Mouse (Mus musculus) neural tube, embryonic 11.5 days (tissue): ENCODE measurements around the gene 1700003F12Rik. TPM values are rescaled to one million over a fixed set of nuclear protein-coding genes. Genes with fewer than 3 reads are reported as not detected.

ENCODE experiments used
- ATAC-seq: fragments of 200-750 bp; cut with Nextera tagmentation; 2 replicates; pipeline ENCODE4 v1.8.0; 2017; ENCODE audit warnings: moderate number of reproducible peaks, mild to moderate bottlenecking, moderate TSS enrichment, moderate library complexity; ENCODE audit not compliant: insufficient read depth, low FRiP score, low TSS enrichment
- DNase-seq: peaks from one replicate; pipeline ENCODE4 v3.0.0-alpha.2; 2015; ENCODE audit warnings: low spot score
- H3K27ac ChIP-seq: fragments of 300-500 bp; sonication (generic); 2 replicates; pipeline ENCODE4 v1.5.1; 2014; ENCODE audit warnings: low read depth, mild to moderate bottlenecking, low read length
- H3K27me3 ChIP-seq: fragments of 300-500 bp; sonication (generic); 2 replicates; pipeline ENCODE4 v1.6.1; 2014; ENCODE audit warnings: mild to moderate bottlenecking, low read length, mixed read lengths; ENCODE audit not compliant: control insufficient read depth, insufficient read depth
- H3K36me3 ChIP-seq: fragments of 300-500 bp; sonication (generic); 2 replicates; pipeline ENCODE4 v1.6.1; 2014; ENCODE audit warnings: mild to moderate bottlenecking, low read length, moderate library complexity, mixed read lengths; ENCODE audit not compliant: control insufficient read depth, insufficient read depth
- H3K4me1 ChIP-seq: fragments of 300-500 bp; sonication (generic); 2 replicates; pipeline ENCODE4 v1.6.1; 2014; ENCODE audit warnings: low read length, mixed read lengths; ENCODE audit not compliant: control insufficient read depth, insufficient read depth
- H3K4me2 ChIP-seq: fragments of 300-500 bp; sonication (generic); 2 replicates; pipeline ENCODE4 v1.6.1; 2014; ENCODE audit warnings: low read depth, mild to moderate bottlenecking, moderate library complexity
- H3K4me3 ChIP-seq: fragments of 300-500 bp; sonication (generic); 2 replicates; pipeline ENCODE4 v1.5.1; 2014; ENCODE audit warnings: low read depth, low read length
- H3K9ac ChIP-seq: fragments of 300-500 bp; sonication (generic); 2 replicates; pipeline ENCODE4 v1.6.1; 2014; ENCODE audit warnings: mild to moderate bottlenecking, low read length
- H3K9me3 ChIP-seq: fragments of 300-500 bp; sonication (generic); 2 replicates; pipeline ENCODE4 v1.6.1; 2016; ENCODE audit warnings: low read length; ENCODE audit not compliant: control insufficient read depth
- WGBS: fragments of 180-500 bp; shearing (Covaris S2); extraction: QIAGEN DNeasy Blood & Tissue Kit; methylation state at CpG from one replicate; pipeline ENCODE4 v1.1.7; 2014; 5-methylcytosine and 5-hydroxymethylcytosine counted together
- polyA plus RNA-seq: library from polyadenylated mRNA; unstranded; fragments of >200 nt; fragmentation: Nextera tagmentation; extraction: Ambion mirVana; gene quantifications from 2 replicates; pipeline ENCODE4 v1.2.1, GENCODE M21; 2014

Gene 1700003F12Rik
- polyA plus RNA-seq, 1 experiment from 2014 or later, result 1.5 TPM

DNA sequence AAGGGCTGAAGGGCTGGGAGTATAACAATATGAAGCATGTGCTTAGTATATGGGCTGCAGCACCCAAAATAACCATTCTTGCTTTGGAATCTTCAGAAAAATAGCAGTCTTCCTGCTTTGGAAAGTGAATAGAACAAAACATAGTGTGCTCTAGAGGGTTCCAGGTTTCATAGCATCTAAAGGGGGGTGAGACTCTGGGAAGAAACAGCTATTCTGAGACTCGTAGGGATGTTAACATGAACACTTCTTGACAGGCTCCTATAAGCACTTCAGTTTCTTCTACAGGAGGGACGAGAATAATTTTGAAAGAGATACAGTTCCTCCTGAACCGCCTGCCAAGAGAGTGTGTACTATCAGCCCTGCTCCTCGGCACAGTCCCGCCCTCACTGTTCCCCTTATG is 29.5 kb upstream of the 1700003F12Rik start:
- H3K4me2 ChIP-seq, result no peak overlapping the region
- no peak overlapping the region for H3K27ac ChIP-seq
- no peaks in the 10 kb centered on the region for H3K4me1 ChIP-seq
- 0 out of 2 replicates have a peak, but pooled peaks cover 2% of the 10 kb centered on the region for H3K36me3 ChIP-seq
- no peak overlapping the region for H3K4me3 ChIP-seq
- H3K9me3 ChIP-seq, result no peaks in the 10 kb centered on the region
- ATAC-seq (no peak), DNase-seq (no peak)
- H3K9ac ChIP-seq, result no peak overlapping the region
- no peaks in the 10 kb centered on the region for H3K27me3 ChIP-seq
- 93% methylated on average over 5 of the region's 5 CpGs for WGBS

DNA sequence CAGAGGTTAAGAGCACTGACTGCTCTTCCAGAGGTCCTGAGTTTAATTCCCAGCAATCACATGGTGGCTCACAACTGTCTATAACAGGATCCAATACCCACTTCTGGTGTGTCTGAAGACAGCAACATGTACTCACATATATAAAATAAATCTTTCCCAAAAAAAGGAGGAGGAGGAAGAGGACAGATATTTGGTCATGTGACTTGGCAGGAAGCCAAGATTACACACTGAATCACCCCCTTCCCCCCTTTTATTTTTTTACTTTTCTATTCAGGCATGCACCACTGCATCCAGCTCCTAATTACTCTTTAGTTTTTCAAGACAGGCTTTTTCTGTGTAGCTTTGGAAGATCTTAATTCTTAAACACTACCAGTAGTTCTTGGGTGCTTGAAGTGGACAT is 25.4 kb upstream of the 1700003F12Rik start:
- ATAC-seq (no peak), DNase-seq (no peak)
- peaks cover 6% of the 10 kb centered on the region for H3K36me3 ChIP-seq
- H3K9ac ChIP-seq, result no peak overlapping the region
- no peaks in the 10 kb centered on the region for H3K4me1 ChIP-seq
- no peak overlapping the region for H3K4me2 ChIP-seq
- H3K27ac ChIP-seq, result no peak overlapping the region
- no peaks in the 10 kb centered on the region for H3K27me3 ChIP-seq
- no peak overlapping the region for H3K4me3 ChIP-seq
- H3K9me3 ChIP-seq, result no peaks in the 10 kb centered on the region

DNA sequence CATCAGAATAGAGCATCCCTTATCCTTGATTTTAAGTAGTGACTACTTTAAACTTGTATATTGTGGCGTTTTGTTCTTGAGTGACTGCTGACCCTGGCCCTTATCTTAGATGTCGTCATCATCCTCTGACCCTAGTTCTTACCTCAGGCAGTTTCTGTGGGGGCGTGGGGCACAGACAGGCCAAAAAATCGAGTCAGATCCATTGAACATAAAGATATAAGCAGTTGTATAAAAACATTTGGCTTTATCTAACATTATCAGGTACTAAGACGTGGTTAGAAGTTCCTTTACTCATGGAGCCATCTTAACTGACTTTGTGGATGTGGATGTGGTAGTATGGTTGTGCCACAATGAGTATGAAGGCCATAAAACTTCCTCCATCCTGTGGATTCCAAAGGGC is 24.6 kb upstream of the 1700003F12Rik start:
- WGBS, result 94% methylated on average over 5 of the region's 5 CpGs
- Histone ChIP-seq H3K27ac (no peak overlapping the region), H3K9me3 (no peaks in the 10 kb centered on the region), H3K4me2 (no peak overlapping the region), H3K4me1 (no peaks in the 10 kb centered on the region), H3K4me3 (no peak overlapping the region), H3K36me3 (peaks cover 6% of the 10 kb centered on the region), H3K27me3 (no peaks in the 10 kb centered on the region), H3K9ac (no peak overlapping the region)
- ATAC-seq (no peak), DNase-seq (no peak)

DNA sequence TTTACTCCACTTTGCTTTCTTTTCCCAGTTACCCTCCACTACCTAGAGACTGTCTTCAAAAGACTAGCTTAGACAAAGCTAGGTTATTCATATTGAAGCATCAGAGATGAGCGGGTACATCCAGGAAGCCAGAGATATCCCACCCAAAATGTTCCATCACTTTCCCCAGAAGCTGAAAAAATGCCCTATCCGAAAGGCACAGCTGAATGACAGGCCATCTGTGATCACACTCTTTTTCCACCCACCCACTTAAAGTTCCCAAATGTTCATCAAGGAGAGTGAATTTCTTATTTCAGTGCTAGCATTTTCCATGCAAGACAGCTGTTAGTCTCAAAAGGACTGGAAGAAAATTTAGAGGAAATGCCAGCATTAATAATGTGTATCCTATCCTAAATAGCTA is 21.6 kb upstream of the 1700003F12Rik start:
- Histone ChIP-seq H3K9ac (no peak overlapping the region), H3K9me3 (no peaks in the 10 kb centered on the region), H3K4me1 (no peaks in the 10 kb centered on the region), H3K4me3 (no peak overlapping the region), H3K27me3 (no peaks in the 10 kb centered on the region), H3K27ac (no peak overlapping the region), H3K4me2 (no peak overlapping the region), H3K36me3 (peaks cover 4% of the 10 kb centered on the region)
- whole genome bisulfite sequencing, result 92% methylated on average over 2 of the region's 2 CpGs
- ATAC-seq (no peak), DNase-seq (no peak)

DNA sequence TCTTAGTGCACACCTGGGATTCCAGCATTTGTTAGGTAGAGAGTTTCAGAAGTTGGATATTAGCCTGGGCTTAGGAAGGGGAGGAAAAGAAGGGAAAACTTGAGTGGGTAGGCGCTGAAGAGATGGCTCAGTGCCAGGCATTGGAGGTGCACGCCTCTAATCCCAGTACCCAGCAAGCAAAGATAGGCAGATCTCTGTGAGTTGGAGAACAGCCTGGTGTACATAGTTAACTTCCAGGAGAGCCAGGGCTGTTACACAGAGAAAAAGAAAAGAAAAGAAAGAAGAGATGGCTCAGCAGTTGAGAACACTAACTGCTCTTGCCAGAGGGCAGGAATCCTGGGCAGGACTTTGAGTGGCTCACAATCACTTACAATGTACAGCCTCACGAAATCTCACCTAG is 20.4 kb upstream of the 1700003F12Rik start:
- ATAC-seq (no peak), DNase-seq (no peak)
- WGBS, result 89% methylated on average over 3 of the region's 3 CpGs
- H3K4me1 ChIP-seq, result no peaks in the 10 kb centered on the region
- H3K27ac ChIP-seq, result no peak overlapping the region
- H3K9me3 ChIP-seq, result no peaks in the 10 kb centered on the region
- H3K4me2 ChIP-seq, result no peak overlapping the region
- no peaks in the 10 kb centered on the region for H3K27me3 ChIP-seq
- H3K4me3 ChIP-seq, result no peak overlapping the region
- peaks cover 4% of the 10 kb centered on the region for H3K36me3 ChIP-seq
- H3K9ac ChIP-seq, result no peak overlapping the region

DNA sequence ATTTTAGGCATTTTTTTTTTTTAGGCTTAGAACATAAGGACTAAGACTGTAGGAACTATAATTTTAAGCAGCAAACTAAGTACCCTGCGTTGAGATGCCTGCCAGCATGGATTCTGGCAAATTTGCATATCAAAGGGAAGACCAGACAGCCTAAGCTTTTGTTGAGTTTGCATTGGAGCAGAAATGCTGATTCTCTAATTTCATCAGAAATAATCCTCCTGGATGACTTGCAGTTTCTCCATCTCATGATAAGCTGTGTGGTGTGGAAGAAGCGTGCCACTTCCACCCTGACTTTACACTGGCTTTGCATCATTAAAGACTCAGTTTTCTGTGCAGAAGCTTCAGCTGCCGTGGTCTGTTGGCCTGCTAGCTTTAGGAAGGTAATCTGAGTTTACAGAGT is 14.0 kb upstream of the 1700003F12Rik start:
- Histone ChIP-seq H3K4me2 (no peak overlapping the region), H3K27me3 (no peaks in the 10 kb centered on the region), H3K4me3 (no peak overlapping the region), H3K9me3 (no peaks in the 10 kb centered on the region), H3K36me3 (peaks cover 7% of the 10 kb centered on the region; the same call in 1 of the 2 replicates), H3K9ac (no peak overlapping the region), H3K4me1 (no peaks in the 10 kb centered on the region), H3K27ac (no peak overlapping the region)
- 63% methylated on average over 3 of the region's 3 CpGs for WGBS
- DNase-seq (no peak), ATAC-seq (no peak)

DNA sequence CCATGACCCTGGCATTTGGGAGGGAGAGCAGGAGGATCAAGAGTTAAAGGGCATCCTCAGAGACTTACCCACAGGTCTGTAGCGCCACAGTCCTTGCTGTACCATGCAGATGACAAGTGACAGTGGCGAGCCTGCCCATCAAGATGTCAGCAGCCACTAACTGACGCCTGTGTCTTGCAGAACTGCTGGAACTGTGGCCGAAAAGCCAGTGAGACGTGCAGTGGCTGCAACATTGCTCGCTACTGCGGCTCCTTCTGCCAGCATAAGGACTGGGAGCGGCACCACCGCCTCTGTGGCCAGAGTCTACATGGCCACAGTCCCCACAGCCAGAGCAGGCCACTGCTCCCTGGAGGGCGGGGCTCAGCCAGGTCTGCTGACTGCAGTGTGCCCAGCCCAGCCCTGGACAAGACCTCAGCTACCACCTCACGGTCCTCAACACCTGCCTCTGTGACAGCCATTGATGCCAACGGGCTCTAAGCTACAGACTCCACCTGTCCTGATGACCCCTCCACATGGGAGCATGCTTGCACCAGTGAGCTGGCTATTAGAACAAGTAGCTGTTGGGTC is 12.1 kb upstream of the 1700003F12Rik start:
- no peak for ATAC-seq
- DNase-seq, result no peak
- Histone ChIP-seq H3K4me2 (no peak overlapping the region), H3K27ac (no peak overlapping the region), H3K36me3 (peaks cover 7% of the 10 kb centered on the region; the same call in 1 of the 2 replicates), H3K4me3 (no peak overlapping the region), H3K27me3 (no peaks in the 10 kb centered on the region), H3K9ac (no peak overlapping the region), H3K9me3 (no peaks in the 10 kb centered on the region), H3K4me1 (no peaks in the 10 kb centered on the region)
- WGBS, result 94% methylated on average over 12 of the region's 12 CpGs

DNA sequence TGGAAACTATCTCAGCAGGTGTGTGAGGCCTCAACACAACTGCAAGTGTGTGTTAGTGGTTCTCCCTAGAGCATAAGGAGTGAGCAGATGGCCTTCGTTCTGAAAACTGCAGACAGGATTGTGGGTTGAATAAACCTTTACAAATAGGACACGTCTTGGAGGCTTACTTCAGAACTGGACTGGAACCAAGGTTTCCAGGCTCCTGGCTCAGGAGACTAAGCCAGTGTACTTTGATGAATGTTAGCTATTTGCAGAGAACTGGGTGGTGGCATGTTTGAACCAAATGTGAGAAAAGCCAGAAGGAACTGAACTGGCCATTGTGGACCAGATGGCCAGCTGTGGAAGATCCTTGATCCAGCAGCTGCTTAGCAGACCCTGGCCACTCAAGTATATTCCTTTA is 8.6 kb upstream of the 1700003F12Rik start:
- H3K36me3 ChIP-seq, result peaks cover 7% of the 10 kb centered on the region; the same call in 1 of the 2 replicates
- 72% methylated on average over 2 of the region's 2 CpGs for WGBS
- H3K4me3 ChIP-seq, result no peak overlapping the region
- no peak overlapping the region for H3K27ac ChIP-seq
- no peak overlapping the region for H3K9ac ChIP-seq
- no peak overlapping the region for H3K4me2 ChIP-seq
- H3K27me3 ChIP-seq, result no peaks in the 10 kb centered on the region
- DNase-seq, result no peak
- H3K9me3 ChIP-seq, result no peaks in the 10 kb centered on the region
- no peak for ATAC-seq
- no peaks in the 10 kb centered on the region for H3K4me1 ChIP-seq

DNA sequence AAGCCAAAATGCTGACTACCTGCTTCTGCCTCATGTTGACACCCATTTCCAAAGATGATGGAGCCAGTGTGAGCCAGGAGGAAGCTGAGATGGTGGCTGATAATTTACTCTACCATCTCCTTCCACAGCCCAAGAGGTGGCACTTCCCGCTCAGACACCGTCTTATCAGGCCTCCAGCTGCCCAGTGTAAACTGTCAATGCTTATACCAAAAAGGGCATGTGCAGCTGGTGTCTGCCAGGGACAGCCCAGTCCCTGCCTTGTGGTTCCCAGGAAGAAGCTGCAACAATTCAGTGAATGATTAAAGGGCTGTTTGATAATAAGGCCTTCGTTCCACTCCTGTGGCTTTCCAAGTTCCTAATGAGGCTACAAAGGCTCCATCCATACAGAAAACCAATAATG is 8.2 kb upstream of the 1700003F12Rik start:
- 76% methylated on average over 3 of the region's 3 CpGs for WGBS
- ATAC-seq (no peak), DNase-seq (no peak)
- H3K4me2 ChIP-seq, result no peak overlapping the region
- no peaks in the 10 kb centered on the region for H3K4me1 ChIP-seq
- no peak overlapping the region for H3K9ac ChIP-seq
- peaks cover 7% of the 10 kb centered on the region; the same call in 1 of the 2 replicates for H3K36me3 ChIP-seq
- H3K27ac ChIP-seq, result no peak overlapping the region
- no peaks in the 10 kb centered on the region for H3K27me3 ChIP-seq
- no peak overlapping the region for H3K4me3 ChIP-seq
- H3K9me3 ChIP-seq, result no peaks in the 10 kb centered on the region
